Mouse (Mus musculus) liver, embryonic 14.5 days (tissue): ENCODE data around the gene Ube2k.

Experiments used
- CTCF ChIP-seq: IDR thresholded peaks from 2 replicates; pipeline ENCODE4 v1.5.1; 2016; ENCODE audit warnings: antibody characterized with exemption, low read depth, control low read depth
- EP300 ChIP-seq: IDR thresholded peaks from 2 replicates; pipeline ENCODE4 v1.6.1; 2016; ENCODE audit warnings: antibody characterized with exemption, low read depth

DNA sequence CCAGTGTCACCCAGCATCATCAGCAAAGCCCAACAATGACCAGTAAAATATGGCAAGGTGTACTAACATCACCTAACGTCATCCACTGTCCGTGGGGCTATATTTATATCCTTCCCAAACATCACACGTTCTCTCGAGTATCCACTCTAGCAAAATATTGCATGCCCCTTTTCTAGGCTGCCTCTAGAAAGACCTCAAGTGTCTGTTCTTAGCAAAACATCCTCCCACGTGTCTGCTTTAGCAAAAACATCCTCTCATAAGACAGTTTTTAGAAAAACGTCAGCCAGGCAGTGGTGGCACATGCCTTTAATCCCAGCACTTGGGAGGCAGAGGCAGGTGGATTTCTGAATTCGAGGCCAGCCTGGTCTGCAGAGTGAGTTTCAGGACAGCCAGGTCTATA, 36.8 kb upstream of the Ube2k start:
- TF ChIP-seq CTCF: no peak
- TF ChIP-seq EP300: no peak
